Mouse (Mus musculus) midbrain, postnatal 0 days (tissue): ENCODE measurements around the gene E2f6. TPM values are rescaled to one million over a fixed set of nuclear protein-coding genes. Genes with fewer than 3 reads are reported as not detected.

Experiments used
- ATAC-seq: fragments of 200-750 bp; cut with Nextera tagmentation; 2 replicates; pipeline ENCODE4 v1.8.0; 2017; ENCODE audit warnings: moderate number of reproducible peaks, mild to moderate bottlenecking, moderate TSS enrichment, moderate library complexity; ENCODE audit not compliant: low FRiP score
- DNase-seq: peaks from one replicate; pipeline ENCODE4 v3.0.0-alpha.2; 2015; ENCODE audit warnings: low spot score
- H3K27ac ChIP-seq: fragments of 300-500 bp; sonication (generic); 2 replicates; pipeline ENCODE4 v1.5.1; 2014; ENCODE audit warnings: low read depth, mild to moderate bottlenecking, low read length, mixed read lengths
- H3K27me3 ChIP-seq: fragments of 300-500 bp; sonication (generic); 2 replicates; pipeline ENCODE4 v1.6.1; 2014; ENCODE audit warnings: low read length, control low read depth, mixed read lengths; ENCODE audit not compliant: insufficient read depth
- H3K36me3 ChIP-seq: fragments of 300-500 bp; sonication (generic); 2 replicates; pipeline ENCODE4 v1.6.1; 2014; ENCODE audit warnings: low read length, control low read depth, mixed read lengths; ENCODE audit not compliant: insufficient read depth
- H3K4me1 ChIP-seq: fragments of 300-500 bp; sonication (generic); 2 replicates; pipeline ENCODE4 v1.6.1; 2014; ENCODE audit warnings: mild to moderate bottlenecking, control low read depth, antibody characterized with exemption, low read length, mixed read lengths; ENCODE audit not compliant: insufficient read depth
- H3K4me2 ChIP-seq: fragments of 300-500 bp; sonication (generic); 2 replicates; pipeline ENCODE4 v1.6.1; 2014; ENCODE audit warnings: low read depth, mild to moderate bottlenecking, low read length, mixed read lengths; ENCODE audit not compliant: poor library complexity, severe bottlenecking
- H3K4me3 ChIP-seq: fragments of 300-500 bp; sonication (generic); 2 replicates; pipeline ENCODE4 v1.5.1; 2014; ENCODE audit warnings: low read depth, mild to moderate bottlenecking, low read length, moderate library complexity
- H3K9ac ChIP-seq: fragments of 300-500 bp; sonication (generic); replicated peaks from 2 replicates; pipeline ENCODE4 v1.6.1; 2014; ENCODE audit warnings: mild to moderate bottlenecking, low read length, moderate library complexity, mixed read lengths; ENCODE audit not compliant: poor library complexity, severe bottlenecking
- H3K9me3 ChIP-seq: fragments of 300-500 bp; sonication (generic); 2 replicates; pipeline ENCODE4 v1.6.1; 2016; ENCODE audit warnings: low read length, control low read depth
- CTCF ChIP-seq: IDR thresholded peaks from 2 replicates; pipeline ENCODE4 v1.5.1; 2016; ENCODE audit warnings: antibody characterized with exemption, mild to moderate bottlenecking
- WGBS: fragments of 180-500 bp; shearing (Covaris S2); extraction: QIAGEN DNeasy Blood & Tissue Kit; methylation state at CpG from one replicate; pipeline ENCODE4 v1.1.7; 2014; 5-methylcytosine and 5-hydroxymethylcytosine counted together
- polyA plus RNA-seq: library from polyadenylated mRNA; unstranded; fragments of >200 nt; fragmentation: Nextera tagmentation; extraction: Ambion mirVana; gene quantifications from 2 replicates; pipeline ENCODE4 v1.2.1, GENCODE M21; 2015
- total RNA-seq: library from RNA; depleted of rRNA; stranded (reverse); fragments of >200 nt; gene quantifications from 2 replicates; pipeline ENCODE4 v1.2.3, GENCODE M21; 2014

E2f6 gene
- total and polyA plus RNA-seq, 2 experiments from 2014 or later = 15.8 to 19.3 TPM

DNA sequence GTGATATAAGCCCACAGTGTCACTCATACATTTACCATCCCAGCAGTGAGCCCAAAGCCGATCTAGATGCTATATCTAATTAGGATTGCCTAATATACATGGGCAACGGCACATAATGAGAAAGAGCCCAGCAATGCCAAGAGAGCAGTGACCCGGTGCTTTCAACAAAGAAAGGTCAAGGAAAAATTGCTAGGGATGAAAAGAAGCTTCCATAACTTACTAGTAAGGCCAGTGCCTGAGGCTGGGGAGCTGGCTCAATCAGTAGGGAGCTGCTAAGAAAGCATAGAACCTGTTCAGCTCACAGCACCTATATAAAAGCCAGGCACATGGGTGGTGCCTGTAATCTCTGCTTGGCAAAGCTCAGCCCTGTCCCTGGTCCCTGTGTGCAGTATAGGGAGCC is 30.4 kb upstream of the E2f6 start:
- Histone ChIP-seq H3K4me2 (no peak overlapping the region), H3K36me3 (no peaks in the 10 kb centered on the region), H3K4me3 (no peak overlapping the region), H3K27ac (no peak overlapping the region), H3K9ac (no peak overlapping the region), H3K4me1 (no peaks in the 10 kb centered on the region), H3K27me3 (no peaks in the 10 kb centered on the region), H3K9me3 (no peaks in the 10 kb centered on the region)
- no peak for ATAC-seq
- TF ChIP-seq CTCF = no peak
- WGBS = 77% methylated on average over 3 of the region's 3 CpGs
- DNase-seq = no peak

DNA sequence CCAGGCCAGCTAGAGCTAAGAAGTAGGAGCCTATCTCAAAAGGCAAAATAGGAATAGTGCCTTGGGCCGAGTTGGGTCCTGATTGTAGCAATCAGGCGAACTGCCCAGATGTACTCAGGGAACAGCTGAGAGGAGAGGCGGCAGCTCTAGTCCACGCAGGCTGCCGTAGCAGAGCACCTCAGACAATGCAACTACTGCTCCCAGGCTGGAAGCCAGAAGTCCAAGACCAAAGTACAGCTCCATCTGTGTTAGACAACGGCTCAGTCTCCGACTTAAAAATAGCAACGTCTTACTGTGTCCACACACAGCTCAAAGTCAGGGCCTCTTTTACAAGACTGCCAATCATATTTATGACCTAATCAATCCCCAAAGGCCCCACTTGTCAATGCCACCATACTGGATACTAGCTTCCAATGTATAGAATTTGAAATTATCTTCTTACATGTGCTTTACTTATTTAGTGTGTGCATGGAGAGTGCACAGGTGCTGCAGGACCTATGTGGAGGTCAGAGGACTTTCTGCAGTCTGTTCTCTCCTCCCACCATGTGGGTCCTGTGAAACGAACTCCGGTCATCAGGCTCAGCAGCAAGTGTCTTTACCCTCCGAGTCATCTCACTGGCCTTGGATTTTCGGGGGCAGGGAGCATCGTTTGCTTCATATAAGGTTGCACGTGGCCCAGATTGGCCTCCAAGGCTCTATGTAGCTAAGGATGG is 29.6 kb upstream of the E2f6 start:
- Histone ChIP-seq H3K4me2 (no peak overlapping the region), H3K4me3 (no peak overlapping the region), H3K27ac (no peak overlapping the region), H3K9me3 (no peaks in the 10 kb centered on the region), H3K4me1 (no peaks in the 10 kb centered on the region), H3K27me3 (no peaks in the 10 kb centered on the region), H3K36me3 (no peaks in the 10 kb centered on the region), H3K9ac (no peak overlapping the region)
- DNase-seq = no peak
- no peak for TF ChIP-seq CTCF
- ATAC-seq = no peak
- 84% methylated on average over 14 of the region's 14 CpGs for WGBS

DNA sequence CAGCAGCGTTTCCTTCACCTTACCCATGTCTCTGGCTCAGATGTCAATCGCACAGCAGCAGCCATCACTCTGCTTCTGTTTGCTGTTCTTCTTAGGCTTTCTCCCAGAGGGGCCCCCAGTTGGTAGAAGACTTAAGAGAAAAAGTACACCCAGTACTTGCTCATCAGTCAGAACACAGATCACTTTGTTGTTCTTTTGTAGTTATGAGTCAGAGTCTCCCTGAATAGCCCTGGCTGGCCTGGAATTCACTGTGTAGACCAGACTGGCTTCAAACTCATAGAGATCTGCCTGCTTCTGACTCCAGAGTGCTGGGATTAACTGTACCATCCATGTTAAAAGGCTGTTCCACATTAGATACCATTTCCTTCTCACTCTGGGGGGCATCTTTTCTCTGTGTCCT is 22.2 kb upstream of the E2f6 start:
- H3K4me3 ChIP-seq = no peak overlapping the region
- 35% methylated on average over 2 of the region's 2 CpGs for WGBS
- no peaks in the 10 kb centered on the region for H3K36me3 ChIP-seq
- H3K4me1 ChIP-seq = no peaks in the 10 kb centered on the region
- no peak overlapping the region for H3K27ac ChIP-seq
- H3K27me3 ChIP-seq = no peaks in the 10 kb centered on the region
- no peaks in the 10 kb centered on the region for H3K9me3 ChIP-seq
- no peak overlapping the region for H3K4me2 ChIP-seq
- ATAC-seq (no peak), DNase-seq (no peak)
- TF ChIP-seq CTCF = no peak
- no peak overlapping the region for H3K9ac ChIP-seq

DNA sequence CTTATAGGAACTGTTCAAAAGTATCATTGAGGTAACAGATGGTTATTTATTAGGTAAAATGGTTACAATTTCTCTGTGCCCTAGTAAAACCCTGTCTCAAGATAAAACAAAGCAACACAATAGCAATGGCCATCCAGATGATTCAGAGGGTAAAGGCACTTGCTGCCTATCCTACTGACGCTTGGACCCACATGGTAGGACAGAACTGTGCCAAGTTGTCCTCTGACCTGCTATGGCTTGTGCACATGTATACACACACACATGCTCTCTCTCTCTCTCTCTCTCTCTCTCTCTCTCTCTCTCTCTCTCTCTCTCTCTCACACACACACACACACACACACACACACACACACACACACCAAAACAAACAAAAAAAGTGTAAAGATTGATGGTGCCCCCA is 21.6 kb upstream of the E2f6 start:
- no peak overlapping the region for H3K4me2 ChIP-seq
- no peak overlapping the region for H3K9ac ChIP-seq
- no peaks in the 10 kb centered on the region for H3K27me3 ChIP-seq
- TF ChIP-seq CTCF = no peak
- no peaks in the 10 kb centered on the region for H3K36me3 ChIP-seq
- DNase-seq (no peak), ATAC-seq (no peak)
- WGBS = 32% methylated on average over 1 of the region's 1 CpGs
- no peaks in the 10 kb centered on the region for H3K9me3 ChIP-seq
- H3K27ac ChIP-seq = no peak overlapping the region
- no peaks in the 10 kb centered on the region for H3K4me1 ChIP-seq
- H3K4me3 ChIP-seq = no peak overlapping the region

DNA sequence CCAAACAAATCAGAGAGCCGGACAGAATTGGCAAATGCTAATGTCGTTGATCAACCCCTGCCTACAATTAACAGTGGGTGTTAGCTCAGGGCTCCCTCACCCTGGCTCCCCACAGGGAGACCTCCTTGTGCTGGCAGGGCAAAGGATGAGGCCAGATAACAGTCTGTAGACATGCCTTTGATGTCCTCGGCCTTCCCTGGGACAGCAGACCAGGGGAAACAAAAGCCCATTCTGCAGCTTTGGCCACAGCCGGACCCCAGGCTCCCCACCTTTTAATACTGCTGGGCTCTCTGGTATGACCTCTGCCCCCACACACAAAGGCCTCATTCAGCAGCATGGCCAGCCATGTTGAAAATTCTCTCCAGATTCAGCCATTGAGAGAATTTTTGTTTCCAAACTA is 21.0 kb upstream of the E2f6 start:
- Histone ChIP-seq H3K27ac (no peak overlapping the region), H3K4me2 (no peak overlapping the region), H3K36me3 (no peaks in the 10 kb centered on the region), H3K4me1 (no peaks in the 10 kb centered on the region), H3K27me3 (no peaks in the 10 kb centered on the region), H3K9ac (no peak overlapping the region), H3K9me3 (no peaks in the 10 kb centered on the region), H3K4me3 (no peak overlapping the region)
- ATAC-seq = no peak
- no peak for TF ChIP-seq CTCF
- WGBS = 25% methylated on average over 4 of the region's 4 CpGs
- DNase-seq = no peak

DNA sequence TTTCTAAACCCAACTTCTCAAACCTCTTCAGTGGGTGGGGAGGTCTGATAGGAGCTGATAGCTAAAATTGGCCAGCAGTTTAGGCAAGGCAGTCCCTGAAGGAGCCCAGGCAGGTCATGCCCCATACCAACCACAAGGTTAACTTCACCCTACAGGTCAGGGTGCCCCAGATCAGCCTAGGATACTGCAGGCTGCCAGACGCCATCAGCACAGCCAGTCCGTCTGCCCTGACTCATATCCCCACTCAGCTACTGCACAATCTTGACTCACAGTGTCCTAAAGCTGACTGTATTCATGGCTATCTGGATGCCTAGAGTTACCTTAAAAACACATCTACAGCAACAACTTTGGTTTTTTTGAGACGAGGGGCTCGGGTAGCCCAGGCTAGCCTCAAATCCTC is 20.3 kb upstream of the E2f6 start:
- no peaks in the 10 kb centered on the region for H3K4me1 ChIP-seq
- ATAC-seq (no peak), DNase-seq (no peak)
- H3K27me3 ChIP-seq = no peaks in the 10 kb centered on the region
- H3K9me3 ChIP-seq = no peaks in the 10 kb centered on the region
- no peak overlapping the region for H3K4me3 ChIP-seq
- H3K9ac ChIP-seq = no peak overlapping the region
- no peak overlapping the region for H3K27ac ChIP-seq
- TF ChIP-seq CTCF = no peak
- 60% methylated on average over 4 of the region's 4 CpGs for WGBS
- no peaks in the 10 kb centered on the region for H3K36me3 ChIP-seq
- no peak overlapping the region for H3K4me2 ChIP-seq
